In the genomic region with DNA sequence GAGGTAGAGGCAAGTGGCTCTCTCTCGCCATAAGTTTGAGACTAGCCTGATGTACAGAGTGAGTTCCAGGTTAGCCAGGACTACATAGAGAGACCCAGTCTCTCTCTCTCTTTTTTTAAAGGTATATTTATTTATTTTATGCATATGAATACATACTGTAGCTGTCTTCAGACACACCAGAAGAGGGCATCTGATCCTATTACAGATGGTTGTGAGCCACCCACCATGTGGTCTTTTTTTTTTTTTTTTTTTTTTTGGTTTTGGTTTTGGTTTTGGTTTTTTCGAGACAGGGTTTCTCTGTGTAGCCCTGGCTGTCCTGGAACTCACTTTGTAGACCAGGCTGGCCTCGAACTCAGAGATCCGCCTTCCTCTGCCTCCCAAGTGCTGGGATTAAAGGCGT, we compare ENCODE assay signal across 3 mouse cellular contexts. TPM values are rescaled to one million over a fixed set of nuclear protein-coding genes. Genes with fewer than 3 reads are reported as not detected.
"Had no signal": no experiment of that assay in that cellular context is flagged by ENCODE, and none has a peak within 500 bp of the region (broad histone marks: within the 10 kb centered on the region; RNA-seq: fewer than 3 reads in every experiment).

No protein-coding gene starts in this region.

RNA-seq across cellular contexts. Expression of gene Derl3, which starts 5.7 kb away (rescaled TPM):
- polyA plus RNA-seq: macrophage had no signal

RNA-seq across cellular contexts. Expression of gene Mmp11, which starts 48.8 kb away (rescaled TPM):
- total RNA-seq: megakaryocyte, adult 5-6 weeks; monocyte, adult 5-6 weeks had no signal
